Mouse (Mus musculus) testis, adult 2 months (tissue): ENCODE data around the gene Cdk15.

Experiments
- CTCF ChIP-seq: fragments of 200-500 bp; IDR thresholded peaks from 2 replicates; pipeline ENCODE4 v1.5.1; 2012; ENCODE audit warnings: low read depth, mild to moderate bottlenecking, inconsistent platforms, low read length, moderate library complexity; ENCODE audit not compliant: control insufficient read depth, insufficient read depth, insufficient replicate concordance
- POLR2A ChIP-seq: fragments of 200-500 bp; IDR thresholded peaks from 2 replicates; pipeline ENCODE4 v1.6.1; 2012; ENCODE audit warnings: low read depth, mild to moderate bottlenecking, inconsistent platforms, low read length, moderate library complexity; ENCODE audit not compliant: control insufficient read depth

DNA sequence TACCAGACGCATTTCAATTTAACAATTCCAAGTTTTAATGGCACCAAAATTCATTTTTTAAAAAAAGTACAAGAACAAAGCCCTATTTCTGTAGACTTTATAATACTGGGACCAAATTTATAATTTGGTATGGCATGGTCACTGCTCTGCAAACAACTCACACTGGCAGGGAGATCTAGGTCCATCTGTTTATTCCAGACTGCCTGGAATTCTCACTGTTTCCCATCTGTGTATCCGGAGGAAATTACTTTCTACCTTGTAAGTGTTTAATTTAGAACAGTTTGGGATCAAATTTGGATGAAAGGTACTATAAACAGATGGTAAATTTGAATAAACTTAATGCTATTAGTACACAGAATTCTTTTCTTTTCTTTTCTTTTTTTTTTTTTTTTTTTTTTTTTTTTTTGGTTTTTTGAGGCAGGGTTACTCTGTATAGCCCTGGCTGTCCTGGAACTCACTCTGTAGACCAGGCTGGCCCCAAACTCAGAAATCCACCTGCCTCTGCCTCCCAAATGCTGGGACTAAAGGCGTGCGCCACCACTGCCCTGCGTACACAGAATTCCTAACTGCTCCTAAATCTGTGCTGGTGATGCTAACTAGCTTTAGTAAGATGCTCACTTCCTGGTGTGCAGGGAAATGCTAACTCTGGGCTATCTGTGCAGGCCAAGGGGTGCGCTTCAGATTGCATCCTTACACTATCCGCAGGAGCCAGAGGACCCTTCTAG, 34.4 kb upstream of the Cdk15 start:
- no peak for TF ChIP-seq POLR2A
- TF ChIP-seq CTCF = no peak
